Mouse (Mus musculus) Patski (cell line): ENCODE data around the gene Vmn1r55. TPM values are rescaled to one million over a fixed set of nuclear protein-coding genes. Genes with fewer than 3 reads are reported as not detected.
"Not testable (repeated sequence)": the region's sequence is repeated elsewhere in the genome, so short reads cannot be mapped to it uniquely, and the experiment has no call there.

Experiments used
- ATAC-seq: fragments of 100-300 bp; one replicate; pipeline ENCODE4 v1.8.0; 2021
- CTCF ChIA-PET: fragments of 350-600 bp; sonication (Branson Sonifier 250); formaldehyde crosslinking; loops from one replicate; lab custom pipeline; 2022; ENCODE audit warnings: inconsistent platforms; lab: Charles Lee
- POLR2A ChIA-PET: fragments of 350-600 bp; sonication (Branson Sonifier 250); formaldehyde crosslinking; loops from one replicate; lab custom pipeline; 2022; ENCODE audit warnings: antibody characterized with exemption, inconsistent platforms; lab: Charles Lee
- DNase-seq: peaks from one replicate; pipeline ENCODE4 v3.0.0-alpha.2; 2011; ENCODE audit warnings: low read depth, low spot score
- H3K27me3 ChIP-seq: fragments of 371-371 bp; one replicate; pipeline ENCODE4 v1.5.1; 2021
- CTCF ChIP-seq: fragments of 100-300 bp; IDR thresholded peaks from one replicate; pipeline ENCODE4 v1.5.1; 2021
- in situ Hi-C: fragments of 300-500 bp; cut with MboI; formaldehyde crosslinking; loops from 3 replicates; pipeline ENCODE4 v1.11.1; 2018; ENCODE audit warnings: low pct_unique_long_range_greater_than_20kb, mixed read lengths
- polyA plus RNA-seq: library from polyadenylated mRNA; unstranded; gene quantifications from one replicate; pipeline ENCODE4 v1.2.3, GENCODE M21; 2021

Vmn1r55 gene
- under 0.01 TPM for polyA plus RNA-seq

- DNase-seq, POLR2A ChIA-PET, ATAC-seq, in situ Hi-C loops, H3K27me3 ChIP-seq, CTCF ChIA-PET: not testable (repeated sequence)
Observed at GRCm38 (mm10) chr7:5149570-5149969, at the start of gene Vmn1r55. Gene Vmn1r55 (minus strand): TSS chr7:5149670.

- DNase-seq, in situ Hi-C loops, CTCF ChIA-PET, POLR2A ChIA-PET, ATAC-seq, H3K27me3 ChIP-seq: not testable (repeated sequence)
Observed at GRCm38 (mm10) chr7:5196647-5197046, 47.2 kb upstream of the Vmn1r55 start, which contains the start of gene Vmn1r56. Gene Vmn1r56 (minus strand): TSS chr7:5196747.

GRCm38 (mm10) chr7:5125549-5126406, 23.7 kb downstream of the Vmn1r55 start, which contains the start of gene Rasl2-9:
Gene Rasl2-9 (minus strand): TSS chr7:5125950.
- no peak for ATAC-seq
- TF ChIP-seq CTCF = peak; percentile 76
- H3K27me3 ChIP-seq = peaks cover 13% of the 10 kb centered on the region
- CTCF ChIA-PET = no interaction called here
- POLR2A ChIA-PET = no interaction called here
- in situ Hi-C loops = no loop called here
- no peak for DNase-seq

- ATAC-seq (no peak), DNase-seq (no peak)
- ChIA-PET POLR2A (no interaction called here), CTCF (no interaction called here)
- H3K27me3 ChIP-seq = peaks cover 13% of the 10 kb centered on the region
- no peak for TF ChIP-seq CTCF
- in situ Hi-C loops = no loop called here
Observed at GRCm38 (mm10) chr7:5125078-5125477, 24.4 kb downstream of the Vmn1r55 start.

- ATAC-seq = no peak
- POLR2A ChIA-PET = no interaction called here
- peaks cover 9% of the 10 kb centered on the region for H3K27me3 ChIP-seq
- no peak for TF ChIP-seq CTCF
- DNase-seq = no peak
- CTCF ChIA-PET = interaction anchor here (1.4 kb wide), 1 partner anchor 13 kb away, joined by 3 read pairs; no protein-coding TSS in a partner anchor
- in situ Hi-C loops = no loop called here
Observed at GRCm38 (mm10) chr7:5116850-5117249, 32.6 kb downstream of the Vmn1r55 start, which contains the start of gene Rfpl4. Gene Rfpl4 (minus strand): TSS chr7:5116950.

GRCm38 (mm10) chr7:5112701-5113100, 36.8 kb downstream of the Vmn1r55 start:
- in situ Hi-C loops = no loop called here
- no peak for TF ChIP-seq CTCF
- CTCF ChIA-PET = no interaction called here
- DNase-seq (no peak), ATAC-seq (no peak)
- POLR2A ChIA-PET = interaction anchor here (0.6 kb wide), 1 partner anchor 11 kb away, joined by 3 read pairs; no protein-coding TSS in a partner anchor
- no peaks in the 10 kb centered on the region for H3K27me3 ChIP-seq

- ATAC-seq = no peak
- no peak for DNase-seq
- ChIA-PET CTCF (no interaction called here), POLR2A (interaction anchor here (0.5 kb wide), 1 partner anchor 226 kb away, joined by 3 read pairs; no protein-coding TSS in a partner anchor)
- in situ Hi-C loops = no loop called here
- TF ChIP-seq CTCF = no peak
- H3K27me3 ChIP-seq = no peaks in the 10 kb centered on the region
Observed at GRCm38 (mm10) chr7:5109301-5109700, 40.2 kb downstream of the Vmn1r55 start.

- CTCF ChIA-PET = no interaction called here
- in situ Hi-C loops = no loop called here
- ATAC-seq = no peak
- no peak for TF ChIP-seq CTCF
- POLR2A ChIA-PET = no interaction called here
- no peaks in the 10 kb centered on the region for H3K27me3 ChIP-seq
- DNase-seq = no peak
Observed at GRCm38 (mm10) chr7:5108272-5108671, 41.2 kb downstream of the Vmn1r55 start.

GRCm38 (mm10) chr7:5102564-5102963, 46.9 kb downstream of the Vmn1r55 start:
- ATAC-seq (no peak), DNase-seq (no peak)
- ChIA-PET POLR2A (no interaction called here), CTCF (no interaction called here)
- TF ChIP-seq CTCF = no peak
- in situ Hi-C loops = no loop called here
- no peaks in the 10 kb centered on the region for H3K27me3 ChIP-seq

- in situ Hi-C loops = no loop called here
- ATAC-seq (no peak), DNase-seq (no peak)
- ChIA-PET POLR2A (interaction anchor here (0.6 kb wide), 1 partner anchor 12 kb away, joined by 3 read pairs; no protein-coding TSS in a partner anchor), CTCF (no interaction called here)
- no peaks in the 10 kb centered on the region for H3K27me3 ChIP-seq
- no peak for TF ChIP-seq CTCF
Observed at GRCm38 (mm10) chr7:5101066-5101663, 48.3 kb downstream of the Vmn1r55 start.

- POLR2A ChIA-PET = no interaction called here
- no peaks in the 10 kb centered on the region for H3K27me3 ChIP-seq
- in situ Hi-C loops = loop anchor here (25.0 kb wide), 1 partner anchor 937 kb away; the partner anchor contains the start of genes Cdc42ep5 and Leng9
- DNase-seq = no peak
- ATAC-seq = no peak
- no peak for TF ChIP-seq CTCF
- CTCF ChIA-PET = no interaction called here
Observed at GRCm38 (mm10) chr7:5099796-5100195, 49.7 kb downstream of the Vmn1r55 start.
